Mouse (Mus musculus): Measurements from ENCODE around the gene Glod4. TPM values are rescaled to one million over a fixed set of nuclear protein-coding genes. Genes with fewer than 3 reads are reported as not detected.
"Not testable (repeated sequence)": the region's sequence is repeated elsewhere in the genome, so short reads cannot be mapped to it uniquely, and the experiment has no call there.

The Glod4 gene
- total RNA-seq, 2 experiments from 2014 or later = 52.9 to 60.4 TPM

DNA sequence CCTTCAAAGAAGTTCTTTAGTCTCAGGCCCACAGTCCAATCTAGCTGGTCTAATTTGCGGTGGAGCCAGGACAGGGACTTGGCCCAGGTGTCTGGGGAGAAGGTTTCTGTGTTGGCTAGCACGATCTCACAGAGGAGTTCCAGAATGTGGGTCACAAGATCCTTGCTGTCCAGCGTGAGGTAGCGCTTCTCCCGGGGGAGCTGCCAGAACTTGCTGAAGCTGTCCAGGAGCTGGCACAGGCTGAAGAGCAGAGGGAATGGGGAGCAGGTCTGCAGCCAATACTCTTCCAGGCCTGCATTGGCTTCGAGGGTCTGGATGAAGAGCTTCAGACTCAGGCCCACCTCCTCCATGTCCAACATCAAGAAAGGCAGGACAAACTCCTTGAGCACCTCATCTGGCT is 31.9 kb downstream of the Glod4 start:
- DNase-seq (ENCODE audit: low spot score in 2 of 2) = not testable (repeated sequence)

DNA sequence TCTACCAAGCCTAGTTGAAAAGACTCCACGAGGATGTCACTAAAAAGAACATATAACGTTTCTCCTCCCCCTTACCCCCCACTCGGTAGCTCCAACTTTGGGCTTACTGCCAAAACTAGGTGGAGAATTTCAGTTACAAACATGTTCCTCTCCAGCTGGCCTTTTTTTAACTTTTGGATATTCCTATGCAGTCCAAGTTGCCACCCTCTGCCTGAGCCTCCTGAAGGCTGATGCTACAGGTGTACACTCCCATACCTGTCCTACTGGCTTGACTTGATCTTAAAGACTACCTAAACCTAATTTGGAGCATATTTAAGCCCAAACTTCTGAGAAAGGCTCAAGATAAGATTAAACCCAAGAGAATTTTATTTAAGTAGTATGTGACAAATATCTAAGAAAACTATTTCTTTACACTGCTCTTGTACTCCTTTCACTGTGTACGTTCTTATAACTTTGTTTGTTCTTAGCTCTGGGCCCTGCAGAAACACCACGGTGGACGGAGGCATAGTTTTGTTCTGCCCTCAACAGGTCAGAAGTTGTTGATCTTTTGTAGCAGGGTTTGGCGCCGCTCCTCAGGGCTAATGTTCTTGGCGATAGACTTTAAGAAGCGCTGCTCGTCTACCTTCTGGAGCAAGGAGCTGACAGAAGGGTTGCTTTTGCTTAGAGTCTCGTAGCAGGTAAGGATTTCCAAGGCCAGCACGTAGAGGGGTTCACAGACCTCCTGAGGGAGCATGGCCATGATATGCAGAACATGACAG is 33.1 kb downstream of the Glod4 start:
- DNase-seq (ENCODE audit: low spot score in 2 of 2) = no peak

DNA sequence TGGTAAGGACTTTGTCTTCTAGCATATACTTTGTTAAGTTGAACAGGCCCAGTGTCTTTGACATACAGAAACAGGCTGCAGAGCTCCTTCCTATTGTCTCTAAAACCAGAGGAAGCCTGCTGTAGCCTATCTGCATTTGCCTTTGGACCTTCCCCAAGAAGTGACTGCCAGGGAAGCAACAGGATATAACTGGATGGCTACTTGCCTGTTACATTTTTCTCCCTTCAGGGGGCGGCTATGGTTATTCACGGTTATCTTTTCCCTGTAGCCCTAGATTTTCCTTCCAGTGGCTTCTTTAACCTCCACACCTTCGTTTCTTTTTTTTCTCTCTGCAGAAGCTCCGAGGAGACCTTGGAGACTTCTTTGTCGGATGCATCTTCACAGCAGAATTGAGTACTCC is 36.7 kb downstream of the Glod4 start:
- DNase-seq (ENCODE audit: low spot score in 2 of 2) = no peak

DNA sequence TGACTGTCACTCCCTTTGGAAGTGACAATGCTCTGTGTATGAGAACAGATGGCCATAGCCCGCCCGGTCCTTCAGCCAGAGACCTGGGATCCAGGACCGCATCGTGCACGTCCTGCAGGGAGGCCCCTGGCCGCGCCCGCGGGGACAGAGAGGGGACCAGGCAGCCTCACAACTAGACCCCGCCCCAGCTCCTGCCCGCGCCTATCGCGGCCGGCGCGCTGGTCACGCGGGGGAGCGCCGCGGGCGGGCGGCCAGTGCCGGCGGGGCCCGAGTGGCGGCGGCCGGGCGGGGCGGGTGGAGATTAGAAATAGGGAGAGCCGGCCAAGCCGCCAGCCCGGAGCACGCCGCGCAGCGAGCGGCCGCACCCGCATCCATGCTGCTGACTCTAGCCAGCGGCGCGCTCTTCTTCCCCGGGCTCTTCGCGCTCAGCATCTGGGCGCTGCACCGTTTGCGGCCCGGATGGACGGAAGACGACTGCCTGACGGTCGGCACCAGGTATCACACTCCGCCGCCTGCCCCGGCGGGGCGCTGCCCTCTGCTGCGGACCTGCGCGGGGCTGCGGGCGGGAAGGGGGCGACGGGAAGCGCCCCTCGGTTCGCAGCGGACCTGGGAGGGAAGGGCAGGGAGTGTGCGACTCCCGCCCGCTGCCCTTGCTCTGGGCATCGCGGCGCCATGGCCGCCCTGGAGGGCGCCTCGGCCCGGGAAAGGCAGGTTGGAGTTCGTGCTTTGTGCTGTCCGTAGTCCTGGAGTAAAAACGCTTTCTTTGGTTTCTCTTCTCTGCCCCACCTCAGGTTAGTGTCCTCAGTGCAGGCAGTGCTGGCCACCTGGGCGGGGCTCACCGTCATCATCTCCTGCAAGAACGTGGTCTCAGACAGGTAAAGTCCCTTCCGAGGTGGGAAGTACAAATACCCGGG is 41.5 kb downstream of the Glod4 start:
- DNase-seq (ENCODE audit: low spot score in 2 of 2) = peak; percentile 80 to 89

DNA sequence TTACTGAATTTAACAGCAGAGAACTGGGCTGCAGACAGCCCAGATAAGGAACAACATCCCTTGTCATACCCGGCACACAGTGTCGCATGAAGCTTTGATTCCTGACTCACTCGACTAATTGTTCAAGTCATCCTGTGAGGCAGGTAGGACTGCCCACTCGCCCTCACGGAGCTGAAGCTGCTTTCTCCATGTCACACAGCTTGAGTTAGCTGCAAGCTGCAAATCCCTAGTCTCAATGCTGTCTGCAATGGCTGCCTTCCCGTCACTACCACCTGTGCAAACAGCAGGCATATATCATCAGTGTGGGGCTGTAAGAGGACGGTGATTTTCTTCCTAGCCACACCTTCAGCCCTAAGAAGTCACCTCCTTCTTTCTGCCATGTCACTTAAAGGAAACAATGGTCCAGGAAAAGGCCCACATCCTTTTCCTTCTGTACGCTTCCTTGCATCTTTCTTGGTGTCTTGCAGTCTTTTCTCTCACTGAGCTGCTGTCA is 46.5 kb downstream of the Glod4 start:
- no peak for DNase-seq (ENCODE audit: low spot score in 2 of 2)

DNA sequence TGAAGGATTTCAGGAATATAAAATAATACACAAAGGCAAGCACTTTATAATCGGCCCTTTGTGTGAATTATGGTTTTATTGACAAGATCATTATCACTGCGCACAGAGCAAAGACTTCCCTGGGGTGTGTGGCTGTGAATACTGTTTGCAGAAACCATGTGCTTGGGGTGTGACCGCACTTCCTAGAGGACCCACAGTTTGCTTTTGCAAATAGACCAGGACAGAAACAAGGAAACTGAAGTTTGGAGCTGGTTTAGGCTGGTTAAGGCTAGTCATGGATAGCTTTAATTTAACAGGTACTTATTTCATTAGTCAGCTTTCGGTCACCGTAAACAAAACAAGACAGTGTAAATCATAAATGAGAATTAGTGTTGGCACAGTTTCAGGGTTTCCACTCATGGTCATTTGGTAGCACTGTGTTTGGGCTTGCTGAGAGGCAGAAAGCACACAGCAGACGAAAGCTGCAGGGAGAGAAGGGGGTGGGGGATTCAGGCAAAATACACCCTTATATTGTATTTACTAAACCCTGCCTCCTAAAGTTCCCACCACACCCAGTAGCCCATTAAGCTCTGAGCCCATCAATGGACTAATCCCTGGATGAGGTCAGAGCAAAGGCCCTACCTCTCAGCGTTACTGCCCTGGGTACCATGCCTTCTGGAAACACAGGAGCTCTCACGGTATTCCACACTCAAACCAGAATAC is 47.1 kb downstream of the Glod4 start:
- no peak for DNase-seq (ENCODE audit: low spot score in 2 of 2)

DNA sequence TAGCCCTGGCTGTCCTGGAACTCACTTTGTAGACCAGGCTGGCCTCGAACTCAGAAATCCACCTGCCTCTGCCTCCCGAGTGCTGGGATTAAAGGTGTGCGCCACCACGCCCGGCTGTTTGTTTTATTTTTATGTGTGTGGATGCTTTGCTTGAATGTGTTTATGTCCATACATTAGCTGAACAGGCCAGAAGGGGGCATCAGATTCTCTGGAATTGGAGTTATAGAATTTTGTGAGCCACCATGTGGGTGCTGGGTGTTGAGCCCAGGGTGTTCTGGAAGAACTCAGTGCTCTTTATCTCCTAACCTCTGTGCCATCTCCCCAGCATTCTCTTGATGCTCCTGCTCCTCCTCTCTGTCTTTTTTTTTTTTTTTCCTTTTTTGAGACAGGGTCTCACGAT is 56.6 kb downstream of the Glod4 start:
- no peak for DNase-seq (ENCODE audit: low spot score in 2 of 2)

DNA sequence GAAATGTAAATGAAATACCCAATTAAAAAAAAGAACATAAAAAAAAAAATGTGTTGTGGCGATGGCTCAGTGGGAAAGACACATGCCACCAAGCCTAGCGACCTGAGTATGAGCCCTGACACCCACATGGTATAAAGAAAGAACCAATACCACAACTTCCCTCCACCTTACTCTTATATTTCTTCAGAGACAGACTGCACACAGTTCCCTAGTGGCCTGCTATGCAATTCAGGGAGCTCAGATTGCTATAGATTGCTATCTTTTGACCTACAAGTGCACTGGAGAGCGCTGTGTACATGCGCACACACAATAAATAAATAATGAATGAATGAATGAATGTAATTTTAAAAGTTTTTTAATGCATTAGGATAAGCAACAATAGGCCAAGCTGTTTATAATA is 59.8 kb downstream of the Glod4 start:
- no peak for DNase-seq (ENCODE audit: low spot score in 2 of 2)

DNA sequence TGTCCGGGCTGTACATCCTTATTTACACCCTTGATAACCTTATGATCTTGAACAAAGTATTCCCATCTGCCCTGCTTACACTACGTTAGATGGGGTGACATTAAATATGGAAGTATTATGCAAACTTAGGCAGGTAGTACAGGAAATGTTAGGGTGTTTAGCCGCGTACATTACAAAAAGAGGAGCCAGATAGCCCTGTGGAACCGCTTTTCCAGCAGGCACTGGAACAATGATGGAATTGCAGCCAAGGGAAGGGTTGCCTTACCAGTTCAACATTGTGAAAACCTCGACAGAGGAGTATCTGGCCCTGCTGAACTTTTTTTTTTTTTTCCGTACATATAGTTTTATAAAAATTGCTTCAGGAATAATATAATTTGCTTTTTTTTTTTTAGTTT is 63.4 kb downstream of the Glod4 start:
- DNase-seq (ENCODE audit: low spot score in 2 of 2) = no peak

DNA sequence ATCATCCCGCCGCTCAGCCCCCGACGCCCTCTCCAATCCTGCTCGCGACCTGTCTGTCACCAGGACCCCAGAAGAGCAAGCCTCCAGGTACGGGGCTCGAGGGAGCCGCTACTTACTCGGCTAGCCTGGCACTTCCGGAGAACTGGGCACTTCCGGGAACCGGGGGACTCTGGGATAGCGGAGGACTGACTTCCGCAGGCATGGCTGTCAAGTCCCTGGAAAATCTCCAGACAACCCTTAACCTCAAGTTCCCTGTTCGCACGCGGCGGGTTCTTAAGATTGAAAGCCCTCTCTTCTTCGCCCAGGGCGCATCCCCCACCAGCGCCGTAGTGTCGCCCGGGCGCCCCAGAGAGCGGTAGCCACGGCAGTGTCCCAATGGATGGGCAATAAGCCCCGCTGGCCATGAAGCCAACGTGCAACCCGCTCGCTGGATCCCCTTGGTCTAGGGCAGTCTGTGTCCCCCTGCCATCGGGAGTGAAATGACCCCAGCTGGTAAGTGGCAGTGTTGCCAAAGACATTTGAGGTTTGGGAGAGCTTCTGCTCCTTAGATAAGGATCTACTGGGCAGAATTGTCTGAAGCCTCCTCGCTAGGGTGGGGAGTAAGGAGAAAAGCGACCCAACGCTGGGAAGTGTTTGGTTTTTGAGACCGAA is 63.9 kb downstream of the Glod4 start, which contains the start of the genes Vps53 and Fam57a:
Vps53 (minus strand) TSS at position 153 of the 651 bp plus-strand sequence.
Fam57a (plus strand) TSS at position 177 of the 651 bp plus-strand sequence.
- peak; percentile 90 to 91 for DNase-seq (ENCODE audit: low spot score in 2 of 2)

DNA sequence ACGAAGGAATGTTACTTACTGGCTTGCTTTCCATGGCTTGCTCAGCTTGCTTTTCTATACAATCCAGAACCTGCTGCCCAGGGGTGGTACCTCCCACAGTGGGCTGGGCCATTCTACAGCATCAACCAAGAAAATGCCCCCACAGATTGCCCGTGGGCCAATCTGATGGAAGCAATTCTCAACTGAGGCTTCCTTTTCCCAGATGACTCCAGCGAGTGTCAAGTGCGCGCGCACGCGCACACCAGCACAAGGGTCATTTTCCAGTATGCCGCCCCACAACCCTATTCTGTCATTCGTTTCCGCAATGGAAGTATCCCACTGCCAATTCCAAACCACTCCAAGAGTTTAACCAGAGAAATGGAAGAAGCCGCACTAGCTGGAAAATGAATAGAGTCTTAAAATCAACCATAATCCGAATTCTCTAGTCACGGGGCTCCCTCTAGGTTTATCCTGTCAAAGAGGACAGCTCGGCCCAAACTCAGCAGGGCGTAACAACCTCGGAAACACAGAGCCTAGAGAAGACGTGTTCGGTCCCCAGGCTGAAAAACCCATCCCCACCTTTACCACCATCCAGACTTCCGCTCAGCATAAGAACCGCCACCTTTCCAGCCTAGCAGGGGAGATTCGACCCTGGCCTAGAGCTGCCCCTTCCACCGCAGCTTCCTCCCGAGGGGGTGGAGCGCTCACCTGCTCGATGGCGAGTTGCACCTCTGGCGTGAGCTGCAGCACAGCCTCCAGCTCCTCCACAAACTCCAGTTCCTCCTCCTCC is 64.6 kb downstream of the Glod4 start:
- DNase-seq (ENCODE audit: low spot score in 2 of 2) = peak; percentile 19 to 53

DNA sequence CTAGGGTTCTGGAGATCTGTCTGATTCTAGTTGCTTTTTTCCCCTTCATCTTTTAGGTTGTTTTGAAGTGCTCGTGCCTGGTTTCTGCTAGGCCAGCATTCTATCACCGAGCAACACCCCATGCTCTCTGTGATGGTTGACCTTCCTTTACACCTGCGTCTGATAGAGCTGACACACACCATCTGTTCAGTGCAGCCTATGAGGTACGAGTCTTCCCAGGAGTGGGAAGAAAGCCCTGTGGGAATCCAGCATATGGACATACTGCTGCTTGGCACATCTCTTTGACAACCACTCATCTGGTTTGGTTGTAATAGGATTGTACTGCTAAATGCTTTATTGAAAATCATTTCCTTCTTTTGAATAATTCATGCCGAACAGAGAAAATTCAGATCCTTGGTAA is 73.3 kb downstream of the Glod4 start:
- DNase-seq (ENCODE audit: low spot score in 2 of 2) = no peak

DNA sequence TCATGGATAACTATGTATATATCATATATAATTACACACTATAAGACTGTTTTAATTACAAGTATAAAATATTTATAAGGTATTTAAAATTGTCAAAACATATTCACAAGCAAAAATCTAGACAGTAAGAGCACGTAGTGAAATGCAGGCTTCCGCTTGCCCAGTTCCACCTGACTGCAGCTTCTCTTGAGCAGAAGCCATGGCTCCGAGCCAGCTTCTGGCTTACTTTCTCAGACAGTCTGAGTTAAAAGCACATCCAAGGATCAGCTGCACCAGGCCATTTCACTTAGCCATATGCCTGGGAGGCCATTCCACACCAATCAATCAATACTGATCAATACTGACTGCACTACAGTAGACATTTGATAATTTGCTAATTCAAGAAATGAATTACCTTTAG is 74.5 kb downstream of the Glod4 start:
- no peak for DNase-seq (ENCODE audit: low spot score in 2 of 2)

DNA sequence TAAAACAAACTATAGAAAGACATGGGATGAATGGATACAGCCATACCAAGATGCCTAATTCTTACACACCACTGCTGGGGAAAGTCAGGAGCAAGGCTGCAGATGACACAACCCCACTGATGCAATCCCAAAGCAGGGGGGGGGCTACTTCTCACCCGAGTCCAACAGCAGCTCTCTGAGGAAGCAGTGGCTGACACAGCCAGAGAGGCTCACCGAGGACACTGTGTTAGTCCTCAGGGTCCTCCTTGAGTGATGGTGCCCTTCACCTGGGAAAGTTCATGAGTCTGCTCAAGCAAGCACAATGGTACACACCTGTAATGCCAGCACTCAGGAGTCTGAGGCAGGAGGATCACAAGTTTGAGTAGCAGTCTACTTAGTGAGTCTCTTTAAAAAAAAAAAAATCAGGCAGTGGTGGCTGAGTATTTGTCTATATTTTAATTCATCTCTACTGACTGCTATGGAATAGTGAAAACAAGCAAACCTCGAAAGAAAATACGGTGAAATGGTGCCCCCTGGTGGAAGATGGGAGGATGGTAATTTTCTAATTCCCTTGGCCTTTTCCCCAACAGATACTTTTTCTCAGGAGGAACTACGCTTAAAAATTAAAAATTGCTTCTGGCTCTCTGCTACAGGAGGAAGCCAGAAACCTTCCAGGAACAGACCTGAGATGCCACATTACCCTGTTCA is 76.3 kb downstream of the Glod4 start:
- peak; percentile 71 to 81 for DNase-seq (ENCODE audit: low spot score in 2 of 2)

DNA sequence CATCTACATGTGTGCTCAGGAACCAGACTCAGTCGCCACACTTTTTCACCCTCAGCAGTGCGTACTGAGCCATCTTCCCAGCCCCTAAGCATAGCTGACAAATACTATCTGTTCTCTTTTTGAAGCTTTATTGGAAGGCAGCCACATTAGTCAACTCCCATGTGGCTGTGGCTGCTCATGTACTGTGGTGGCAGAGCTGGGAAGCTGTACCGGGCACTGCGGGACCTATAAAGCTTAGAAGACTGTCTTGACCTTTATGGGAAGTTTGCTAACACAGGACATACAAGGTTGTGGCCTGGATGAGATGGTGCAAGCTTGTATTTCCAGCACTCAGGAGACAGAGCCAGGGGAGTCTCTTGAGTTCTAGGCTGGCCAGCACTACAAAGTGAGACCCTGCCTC is 76.9 kb downstream of the Glod4 start:
- no peak for DNase-seq (ENCODE audit: low spot score in 2 of 2)

DNA sequence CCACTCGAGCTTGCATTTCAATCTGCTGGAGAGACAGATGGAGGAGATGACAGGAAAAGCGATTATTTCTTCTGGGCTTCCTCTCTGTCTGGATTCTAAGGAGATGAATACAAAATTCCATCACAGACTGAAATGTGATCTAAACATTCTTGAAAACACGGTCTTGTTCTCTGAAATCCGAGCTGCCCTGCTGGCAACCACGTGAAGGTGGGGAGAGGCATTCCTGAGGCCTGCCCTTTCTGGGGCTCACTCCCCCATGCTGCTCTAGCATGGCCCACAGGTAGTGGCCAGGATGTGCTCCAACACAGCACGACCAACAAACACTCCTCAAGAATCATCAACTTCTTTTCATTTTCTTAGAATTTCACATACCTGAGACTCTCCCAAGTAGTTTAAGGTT is 83.3 kb downstream of the Glod4 start:
- DNase-seq (ENCODE audit: low spot score in 2 of 2) = no peak

DNA sequence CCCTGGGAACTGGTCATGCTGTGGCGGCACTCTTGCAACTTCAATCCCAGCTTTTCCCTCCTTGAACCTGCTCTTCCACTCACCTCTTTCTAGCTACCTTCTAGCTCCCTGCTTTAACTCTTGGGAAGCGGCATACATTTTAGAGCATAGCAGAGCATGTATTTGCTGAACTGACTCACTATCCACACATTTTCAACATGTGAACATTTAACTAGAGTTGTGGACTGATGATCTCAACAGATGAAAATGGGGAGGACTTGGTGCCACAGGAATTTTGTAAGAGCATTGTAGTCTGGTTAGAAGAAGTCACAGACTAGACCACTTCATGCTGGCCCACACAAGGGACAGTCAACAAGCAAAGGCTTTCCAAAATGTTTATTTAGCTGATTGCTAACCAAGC is 85.2 kb downstream of the Glod4 start:
- DNase-seq (ENCODE audit: low spot score in 2 of 2) = no peak

DNA sequence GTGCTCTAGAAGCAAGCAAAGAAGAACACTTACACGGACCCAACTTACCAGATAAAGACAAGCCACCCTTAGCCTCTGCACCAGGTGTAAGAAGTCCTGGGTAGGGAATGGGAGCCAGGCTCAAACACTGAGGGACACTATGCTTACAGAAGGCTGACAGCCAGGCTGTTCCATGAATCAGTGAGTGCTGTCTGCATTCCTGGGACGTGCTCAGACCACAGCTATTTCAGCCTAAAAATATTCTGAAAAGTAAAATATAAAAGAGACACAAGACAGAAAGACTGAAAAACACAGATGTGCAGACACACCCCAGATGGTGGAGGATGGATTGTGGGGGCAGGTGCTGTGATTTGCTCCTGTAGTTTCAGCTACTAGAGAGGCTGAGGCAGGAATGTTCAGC is 88.7 kb downstream of the Glod4 start:
- DNase-seq (ENCODE audit: low spot score in 2 of 2) = no peak

DNA sequence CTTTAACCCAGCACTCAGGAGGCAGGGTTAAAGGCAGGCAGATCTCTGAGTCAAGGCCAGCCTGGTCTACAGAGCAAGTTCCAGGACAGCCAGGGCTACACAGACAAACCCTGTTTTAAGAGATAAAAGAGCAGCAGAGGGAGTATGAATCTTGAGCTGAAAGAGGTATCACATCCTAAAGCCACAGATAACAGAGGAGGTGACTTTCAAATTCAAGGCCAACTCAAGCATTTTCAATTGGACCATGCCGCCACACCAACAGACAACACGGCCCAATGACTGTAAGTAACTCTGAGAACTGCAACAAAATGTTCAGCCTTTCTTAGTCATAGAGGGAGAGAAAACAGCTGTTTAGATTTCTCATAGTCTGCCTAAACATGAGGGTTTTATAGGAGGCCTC is 89.3 kb downstream of the Glod4 start:
- DNase-seq (ENCODE audit: low spot score in 2 of 2) = no peak

Data from left cerebral cortex, adult 18-20 months (tissue).